In genomic region chr4:119313756-119314155, GRCm38 (mm10) we compare ENCODE assay signal across 22 mouse cellular contexts. TPM values are rescaled to one million over a fixed set of nuclear protein-coding genes. Genes with fewer than 3 reads are reported as not detected.
DNase-seq lines count a peak whose midpoint lies in the region; ATAC-seq and TF ChIP-seq lines count a peak whose summit lies in the region.
"Had no signal": no experiment of that assay in that cellular context is flagged by ENCODE, and none has a peak within 500 bp of the region (broad histone marks: within the 10 kb centered on the region; RNA-seq: fewer than 3 reads in every experiment).

No protein-coding gene starts in this region.

- no peak overlapping the region for H3K27ac ChIP-seq in liver, postnatal 0 days (ENCODE audit: low read depth)
- no peak overlapping the region for H3K27ac ChIP-seq in forebrain, embryonic 16.5 days (ENCODE audit: low read length)
- H3K27ac ChIP-seq: embryonic facial prominence, embryonic 10.5 days; embryonic facial prominence, embryonic 12.5 days; forebrain, embryonic 13.5 days; forebrain, embryonic 15.5 days had no signal

- no peak overlapping the region for H3K4me2 ChIP-seq in liver, postnatal 0 days (ENCODE audit: low read depth, low read length)
- H3K4me2 ChIP-seq in forebrain, embryonic 16.5 days (ENCODE audit: low read length) = no peak overlapping the region
- H3K4me2 ChIP-seq: embryonic facial prominence, embryonic 12.5 days; forebrain, embryonic 13.5 days; forebrain, embryonic 15.5 days had no signal

- no peaks in the 10 kb centered on the region for H3K4me1 ChIP-seq in liver, postnatal 0 days (ENCODE audit: insufficient read depth)
- H3K4me1 ChIP-seq in forebrain, embryonic 16.5 days (replicated peaks; ENCODE audit: control insufficient read depth, insufficient read depth, low read length) = no peaks in the 10 kb centered on the region
- H3K4me1 ChIP-seq: embryonic facial prominence, embryonic 10.5 days; embryonic facial prominence, embryonic 12.5 days had no signal

- TF ChIP-seq CTCF in liver, postnatal 0 days (IDR thresholded peaks at IDR 0.05; ENCODE audit: low read depth) = no peak

- no peak overlapping the region for H3K4me3 ChIP-seq in liver, postnatal 0 days (ENCODE audit: low read depth, low read length)
- no peak overlapping the region for H3K4me3 ChIP-seq in forebrain, embryonic 16.5 days (replicated peaks; ENCODE audit: low read length)
- H3K4me3 ChIP-seq: embryonic facial prominence, embryonic 10.5 days; embryonic facial prominence, embryonic 12.5 days; forebrain, embryonic 13.5 days; forebrain, embryonic 15.5 days had no signal

- peaks cover 2% of the 10 kb centered on the region for H3K36me3 ChIP-seq in splenic B cell, adult 2 months (ENCODE audit: control insufficient read depth, insufficient read depth, low read length, poor library complexity, severe bottlenecking)
- H3K36me3 ChIP-seq in liver, postnatal 0 days (replicated peaks; ENCODE audit: insufficient read depth, low read length) = peaks cover 57% of the 10 kb centered on the region
- peaks cover 24% of the 10 kb centered on the region for H3K36me3 ChIP-seq in forebrain, embryonic 16.5 days (ENCODE audit: control insufficient read depth, insufficient read depth)

- no peak for TF ChIP-seq EP300 in liver, postnatal 0 days (IDR thresholded peaks at IDR 0.05; ENCODE audit: low read depth)

- DNase-seq in spleen, postnatal 36 days (ENCODE audit: low spot score in 2 of 2) = peak; percentile 56
- no peak for DNase-seq in spleen, postnatal 14 days (ENCODE audit: low spot score in 2 of 2)
- peak; percentile 24 to 41 for DNase-seq in B cell, adult 2 months
- peak; percentile 24 for DNase-seq in splenic B cell, adult 2 months (ENCODE audit: low read depth, low spot score)
- no peak for DNase-seq in liver, postnatal 0 days
- DNase-seq: adrenal gland, adult 8-10 months; adrenal gland, postnatal 14 days; adrenal gland, postnatal 36 days; cerebellum, adult 11-12 months; cerebellum, adult 2 months; cerebellum, adult 9-10 months; cerebellum, postnatal 10 days; cerebellum, postnatal 25 days had no signal

- ATAC-seq in liver, postnatal 0 days = no peak
- ATAC-seq in forebrain, embryonic 16.5 days = no peak
- ATAC-seq: activated CD4-positive, CD25-positive, alpha-beta regulatory T cell, adult 4 months; forebrain, embryonic 13.5 days; forebrain, embryonic 15.5 days; Patski had no signal

- WGBS in liver, postnatal 0 days (ENCODE audit: insufficient replicate concordance) = 67% methylated on average over 1 of the region's 1 CpGs
- 90% methylated on average over 1 of the region's 1 CpGs for WGBS in forebrain, embryonic 16.5 days

- H3K27me3 ChIP-seq in splenic B cell, adult 2 months (ENCODE audit: control insufficient read depth, insufficient read depth, low read length, poor library complexity, severe bottlenecking) = no peaks in the 10 kb centered on the region
- no peaks in the 10 kb centered on the region for H3K27me3 ChIP-seq in liver, postnatal 0 days (ENCODE audit: insufficient read depth, low read length)
- no peaks in the 10 kb centered on the region for H3K27me3 ChIP-seq in forebrain, embryonic 16.5 days (replicated peaks; ENCODE audit: control insufficient read depth, insufficient read depth, low read length)
- H3K27me3 ChIP-seq: embryonic facial prominence, embryonic 12.5 days; forebrain, embryonic 13.5 days; forebrain, embryonic 15.5 days; Patski had no signal

- H3K9ac ChIP-seq in liver, postnatal 0 days (replicated peaks) = no peak overlapping the region
- no peak overlapping the region for H3K9ac ChIP-seq in forebrain, embryonic 16.5 days (replicated peaks; ENCODE audit: low read depth, low read length)
- H3K9ac ChIP-seq: embryonic facial prominence, embryonic 12.5 days; forebrain, embryonic 13.5 days; forebrain, embryonic 15.5 days had no signal

- no peaks in the 10 kb centered on the region for H3K9me3 ChIP-seq in liver, postnatal 0 days (ENCODE audit: low read length)
- H3K9me3 ChIP-seq in forebrain, embryonic 16.5 days (ENCODE audit: control insufficient read depth, low read length) = no peaks in the 10 kb centered on the region
- H3K9me3 ChIP-seq: embryonic facial prominence, embryonic 10.5 days; embryonic facial prominence, embryonic 12.5 days; forebrain, embryonic 13.5 days; forebrain, embryonic 15.5 days; G1E had no signal

RNA-seq across cellular contexts. Expression of gene Ppih, which starts 6.6 kb away (rescaled TPM):
- 24.7 and 28.4 TPM in 2 replicates for polyA plus RNA-seq in liver, postnatal 0 days (2015; fragmentation: Nextera tagmentation; extraction: Ambion mirVana)
- 60.5 and 63.3 TPM in 2 replicates for polyA plus RNA-seq in forebrain, embryonic 16.5 days (2015; fragmentation: Nextera tagmentation; extraction: Ambion mirVana)

RNA-seq across cellular contexts. Expression of gene Ybx1, which starts 19.4 kb away (rescaled TPM):
- 170 and 207 TPM in 2 replicates for polyA plus RNA-seq in liver, postnatal 0 days (2015; fragmentation: Nextera tagmentation; extraction: Ambion mirVana)
- 731 and 789 TPM in 2 replicates for polyA plus RNA-seq in forebrain, embryonic 16.5 days (2015; fragmentation: Nextera tagmentation; extraction: Ambion mirVana)

RNA-seq across cellular contexts. Expression of gene Cldn19, which starts 58.5 kb away (rescaled TPM):
- not detected in 2 replicates for polyA plus RNA-seq in liver, postnatal 0 days (2015; fragmentation: Nextera tagmentation; extraction: Ambion mirVana)
- 0.08 and 0.09 TPM in 2 replicates for polyA plus RNA-seq in forebrain, embryonic 16.5 days (2015; fragmentation: Nextera tagmentation; extraction: Ambion mirVana)
- polyA plus RNA-seq: activated CD4-positive, CD25-positive, alpha-beta regulatory T cell, adult 4 months; C2C12; embryonic facial prominence, embryonic 10.5 days; G1E had no signal

Comparison
In these comparisons a context has a peak if more than half of its experiments do, and no peak if none do; other contexts are left out.
1. DNase-seq: peak in spleen, postnatal 36 days (2 of 2), B cell, adult 2 months (2 of 2) and splenic B cell, adult 2 months (single experiment); none in spleen, postnatal 14 days (0 of 2) and liver, postnatal 0 days (single experiment).